Mouse (Mus musculus) kidney, postnatal 14 days (tissue): ENCODE measurements around the gene Stk4.

ENCODE experiments used
- DNase-seq: peaks from one replicate; pipeline ENCODE4 v3.0.0; 2022; ENCODE audit warnings: mixed read lengths

The Stk4 gene

GRCm38 (mm10) chr2:164174649-164175395 lies 104.7 kb downstream of the Stk4 start:
- no peak for DNase-seq

GRCm38 (mm10) chr2:164175850-164176249 lies 105.7 kb downstream of the Stk4 start:
- DNase-seq: no peak

- no peak for DNase-seq
Observed at GRCm38 (mm10) chr2:164177831-164178230, 107.7 kb downstream of the Stk4 start.

- DNase-seq: no peak
Observed at GRCm38 (mm10) chr2:164180124-164180523, 110.0 kb downstream of the Stk4 start.

- DNase-seq: no peak
Observed at GRCm38 (mm10) chr2:164180770-164181169, 110.6 kb downstream of the Stk4 start.

- DNase-seq: no peak
Observed at GRCm38 (mm10) chr2:164182692-164183255, 112.7 kb downstream of the Stk4 start, which contains the start of gene Wfdc5. TSS of gene Wfdc5 (minus strand) at chr2:164182742.

- DNase-seq: peak; percentile 25
Observed at GRCm38 (mm10) chr2:164183340-164183739, 113.2 kb downstream of the Stk4 start.

GRCm38 (mm10) chr2:164184145-164184719 lies 114.1 kb downstream of the Stk4 start:
- no peak for DNase-seq

GRCm38 (mm10) chr2:164188722-164189121 lies 118.6 kb downstream of the Stk4 start:
- no peak for DNase-seq

GRCm38 (mm10) chr2:164190576-164190975 lies 120.5 kb downstream of the Stk4 start, which contains the start of gene Wfdc12:
TSS of gene Wfdc12 (minus strand) at chr2:164190608.
- DNase-seq: no peak

- DNase-seq: no peak
Observed at GRCm38 (mm10) chr2:164192279-164192678, 122.2 kb downstream of the Stk4 start.

GRCm38 (mm10) chr2:164194959-164195630 lies 125.0 kb downstream of the Stk4 start:
- DNase-seq: no peak

GRCm38 (mm10) chr2:164195971-164196699 lies 126.0 kb downstream of the Stk4 start:
- no peak for DNase-seq

- no peak for DNase-seq
Observed at GRCm38 (mm10) chr2:164196700-164196990, 126.5 kb downstream of the Stk4 start.

GRCm38 (mm10) chr2:164199626-164200327 lies 129.7 kb downstream of the Stk4 start, which contains the start of gene Wfdc15a:
TSS of gene Wfdc15a (minus strand) at chr2:164200130.
- no peak for DNase-seq
